ENCODE assay signal across 9 mouse cellular contexts in genomic region chr11:83115138-83115537, GRCm38 (mm10). TPM values are rescaled to one million over a fixed set of nuclear protein-coding genes. Genes with fewer than 3 reads are reported as not detected.
DNase-seq lines count a peak whose midpoint lies in the region; ATAC-seq and TF ChIP-seq lines count a peak whose summit lies in the region.
"Had no signal": no experiment of that assay in that cellular context is flagged by ENCODE, and none has a peak within 500 bp of the region (broad histone marks: within the 10 kb centered on the region; RNA-seq: fewer than 3 reads in every experiment).

No protein-coding gene starts in this region.

- H3K27ac ChIP-seq in forebrain, postnatal 0 days (ENCODE audit: low read depth, low read length) = no peak overlapping the region
- H3K27ac ChIP-seq in forebrain, embryonic 13.5 days = no peak overlapping the region
- no peak overlapping the region for H3K27ac ChIP-seq in lung, embryonic 14.5 days (ENCODE audit: low read depth)
- H3K27ac ChIP-seq in hindbrain, embryonic 14.5 days = no peak overlapping the region
- H3K27ac ChIP-seq: lung, embryonic 15.5 days had no signal

- no peak overlapping the region for H3K4me3 ChIP-seq in forebrain, postnatal 0 days (ENCODE audit: low read depth, low read length)
- H3K4me3 ChIP-seq in forebrain, embryonic 13.5 days = no peak overlapping the region
- H3K4me3 ChIP-seq in lung, embryonic 14.5 days (ENCODE audit: low read depth, low read length) = no peak overlapping the region
- no peak overlapping the region for H3K4me3 ChIP-seq in lung, adult 2 months (replicated peaks; ENCODE audit: extremely low read depth, low read depth, low read length)
- H3K4me3 ChIP-seq in hindbrain, embryonic 14.5 days (replicated peaks; ENCODE audit: low read length) = no peak overlapping the region
- H3K4me3 ChIP-seq: lung, embryonic 15.5 days had no signal

- peak; percentile 1 for DNase-seq in forebrain, postnatal 0 days
- peak; percentile 36 for DNase-seq in lung, embryonic 14.5 days
- no peak for DNase-seq in lung, adult 2 months
- peak; percentile 36 to 63 for DNase-seq in kidney, postnatal 36 days
- peak; percentile 21 to 72 for DNase-seq in spleen, postnatal 10 days (ENCODE audit: low spot score in 2 of 2)
- DNase-seq in hindbrain, embryonic 14.5 days (ENCODE audit: low spot score) = no peak
- no peak for DNase-seq in frontal cortex, postnatal 14 days (ENCODE audit: low spot score in 2 of 2)

- H3K9ac ChIP-seq in forebrain, postnatal 0 days = no peak overlapping the region
- H3K9ac ChIP-seq in forebrain, embryonic 13.5 days = no peak overlapping the region
- H3K9ac ChIP-seq in lung, embryonic 14.5 days = no peak overlapping the region
- H3K9ac ChIP-seq in hindbrain, embryonic 14.5 days = no peak overlapping the region
- H3K9ac ChIP-seq: lung, embryonic 15.5 days had no signal

- TF ChIP-seq POLR2A in lung, adult 2 months (IDR thresholded peaks at IDR 0.05; ENCODE audit: borderline replicate concordance, extremely low read depth, low read depth, low read length) = no peak

- peak; percentile 33 for TF ChIP-seq CTCF in forebrain, postnatal 0 days (IDR thresholded peaks at IDR 0.05; ENCODE audit: low read depth)
- peak; percentile 36 for TF ChIP-seq CTCF in lung, embryonic 14.5 days (IDR thresholded peaks at IDR 0.05; ENCODE audit: low read depth)
- TF ChIP-seq CTCF in lung, adult 2 months (IDR thresholded peaks at IDR 0.05; ENCODE audit: insufficient read depth, low read length) = no peak

- 40% methylated on average over 2 of the region's 2 CpGs for WGBS in forebrain, postnatal 0 days
- WGBS in forebrain, embryonic 13.5 days = 34% methylated on average over 2 of the region's 2 CpGs
- whole genome bisulfite sequencing in lung, embryonic 14.5 days = 23% methylated on average over 2 of the region's 2 CpGs
- 42% methylated on average over 2 of the region's 2 CpGs for WGBS in lung, adult 2 months
- WGBS in hindbrain, embryonic 14.5 days = 48% methylated on average over 2 of the region's 2 CpGs

- no peaks in the 10 kb centered on the region for H3K4me1 ChIP-seq in forebrain, postnatal 0 days (ENCODE audit: insufficient read depth)
- H3K4me1 ChIP-seq in forebrain, embryonic 13.5 days = no peaks in the 10 kb centered on the region
- H3K4me1 ChIP-seq in lung, embryonic 14.5 days (ENCODE audit: insufficient read depth) = no peaks in the 10 kb centered on the region
- H3K4me1 ChIP-seq in lung, adult 2 months (ENCODE audit: control insufficient read depth, insufficient read depth, low read length) = 0 out of 2 replicates have a peak, but pooled peaks cover 2% of the 10 kb centered on the region
- H3K4me1 ChIP-seq in hindbrain, embryonic 14.5 days (replicated peaks; ENCODE audit: control insufficient read depth, insufficient read depth, low read length) = no peaks in the 10 kb centered on the region
- H3K4me1 ChIP-seq: lung, embryonic 15.5 days had no signal

- no peak for ATAC-seq in forebrain, postnatal 0 days
- no peak for ATAC-seq in forebrain, embryonic 13.5 days
- ATAC-seq in lung, embryonic 14.5 days (ENCODE audit: insufficient read depth) = no peak
- no peak for ATAC-seq in hindbrain, embryonic 14.5 days (ENCODE audit: low FRiP score)

- no peaks in the 10 kb centered on the region for H3K27me3 ChIP-seq in forebrain, postnatal 0 days (ENCODE audit: insufficient read depth, low read length)
- H3K27me3 ChIP-seq in forebrain, embryonic 13.5 days = no peaks in the 10 kb centered on the region
- H3K27me3 ChIP-seq in lung, embryonic 14.5 days (ENCODE audit: insufficient read depth, low read length) = no peaks in the 10 kb centered on the region
- no peaks in the 10 kb centered on the region for H3K27me3 ChIP-seq in hindbrain, embryonic 14.5 days (ENCODE audit: control insufficient read depth, insufficient read depth, low read length)
- H3K27me3 ChIP-seq: lung, embryonic 15.5 days had no signal

- no peaks in the 10 kb centered on the region for H3K9me3 ChIP-seq in forebrain, postnatal 0 days (ENCODE audit: low read length)
- no peaks in the 10 kb centered on the region for H3K9me3 ChIP-seq in forebrain, embryonic 13.5 days (replicated peaks)
- H3K9me3 ChIP-seq in lung, embryonic 14.5 days (ENCODE audit: low read depth, low read length) = no peaks in the 10 kb centered on the region
- H3K9me3 ChIP-seq in hindbrain, embryonic 14.5 days (ENCODE audit: control insufficient read depth, low read length) = no peaks in the 10 kb centered on the region
- H3K9me3 ChIP-seq: lung, embryonic 15.5 days had no signal

- no peaks in the 10 kb centered on the region for H3K36me3 ChIP-seq in forebrain, postnatal 0 days (ENCODE audit: insufficient read depth)
- H3K36me3 ChIP-seq in forebrain, embryonic 13.5 days (ENCODE audit: poor library complexity, severe bottlenecking) = no peaks in the 10 kb centered on the region
- no peaks in the 10 kb centered on the region for H3K36me3 ChIP-seq in lung, embryonic 14.5 days (ENCODE audit: insufficient read depth)
- no peaks in the 10 kb centered on the region for H3K36me3 ChIP-seq in hindbrain, embryonic 14.5 days (replicated peaks; ENCODE audit: control insufficient read depth, insufficient read depth)
- H3K36me3 ChIP-seq: lung, embryonic 15.5 days had no signal

- H3K4me2 ChIP-seq in forebrain, postnatal 0 days (ENCODE audit: low read depth) = no peak overlapping the region
- H3K4me2 ChIP-seq in forebrain, embryonic 13.5 days = no peak overlapping the region
- H3K4me2 ChIP-seq in lung, embryonic 14.5 days = no peak overlapping the region
- no peak overlapping the region for H3K4me2 ChIP-seq in hindbrain, embryonic 14.5 days (replicated peaks)
- H3K4me2 ChIP-seq: lung, embryonic 15.5 days had no signal

RNA-seq across cellular contexts. Expression of gene Slfn1, which starts 1.5 kb away (rescaled TPM):
- total RNA-seq in forebrain, postnatal 0 days (2014; rRNA removed) = 0.14 TPM in 1 of 2 replicates, not detected in the other
- 0.08 TPM in 1 of 2 replicates, not detected in the other for polyA plus RNA-seq in forebrain, postnatal 0 days (2015; fragmentation: Nextera tagmentation; extraction: Ambion mirVana)
- not detected in 2 replicates for polyA plus RNA-seq in forebrain, embryonic 13.5 days (2015; fragmentation: Nextera tagmentation; extraction: Ambion mirVana)
- 0.32 and 0.34 TPM in 2 replicates for polyA plus RNA-seq in lung, embryonic 14.5 days (2014; fragmentation: Nextera tagmentation; extraction: Ambion mirVana)
- polyA plus RNA-seq in lung, adult 2 months (2012; rRNA removed) = 1.2 and 4.2 TPM in 2 replicates
- 0.11 TPM in 1 of 2 replicates, not detected in the other for polyA plus RNA-seq in hindbrain, embryonic 14.5 days (2014; fragmentation: Nextera tagmentation; extraction: Ambion mirVana)

RNA-seq across cellular contexts. Expression of gene Slfn2, which starts 50.2 kb away (rescaled TPM):
- total RNA-seq in forebrain, postnatal 0 days (2014; rRNA removed) = 1.8 and 3.5 TPM in 2 replicates
- polyA plus RNA-seq in forebrain, postnatal 0 days (2015; fragmentation: Nextera tagmentation; extraction: Ambion mirVana) = 1.5 and 1.9 TPM in 2 replicates
- polyA plus RNA-seq in forebrain, embryonic 13.5 days (2015; fragmentation: Nextera tagmentation; extraction: Ambion mirVana) = 0.28 and 0.61 TPM in 2 replicates
- 4.7 and 5.8 TPM in 2 replicates for polyA plus RNA-seq in lung, embryonic 14.5 days (2014; fragmentation: Nextera tagmentation; extraction: Ambion mirVana)
- polyA plus RNA-seq in lung, adult 2 months (2012; rRNA removed) = 6.5 and 10.1 TPM in 2 replicates
- 1.3 and 1.4 TPM in 2 replicates for polyA plus RNA-seq in hindbrain, embryonic 14.5 days (2014; fragmentation: Nextera tagmentation; extraction: Ambion mirVana)

RNA-seq across cellular contexts. Expression of gene Slfn4, which starts 59.8 kb away (rescaled TPM):
- 0.05 and 0.08 TPM in 2 replicates for total RNA-seq in forebrain, postnatal 0 days (2014; rRNA removed)
- polyA plus RNA-seq in forebrain, postnatal 0 days (2015; fragmentation: Nextera tagmentation; extraction: Ambion mirVana) = 0.06 TPM in 2 replicates
- not detected in 2 replicates for polyA plus RNA-seq in forebrain, embryonic 13.5 days (2015; fragmentation: Nextera tagmentation; extraction: Ambion mirVana)
- 0.08 TPM in 1 of 2 replicates, not detected in the other for polyA plus RNA-seq in lung, embryonic 14.5 days (2014; fragmentation: Nextera tagmentation; extraction: Ambion mirVana)
- polyA plus RNA-seq in lung, adult 2 months (2012; rRNA removed) = 0.55 and 1.1 TPM in 2 replicates
- polyA plus RNA-seq in hindbrain, embryonic 14.5 days (2014; fragmentation: Nextera tagmentation; extraction: Ambion mirVana) = 0.14 TPM in 1 of 2 replicates, not detected in the other

Comparison
In these comparisons a context has a peak if more than half of its experiments do, and no peak if none do; other contexts are left out.
1. DNase-seq: peak in forebrain, postnatal 0 days (single experiment), lung, embryonic 14.5 days (single experiment), kidney, postnatal 36 days (2 of 2) and spleen, postnatal 10 days (2 of 2); none in lung, adult 2 months (single experiment), hindbrain, embryonic 14.5 days (single experiment) and frontal cortex, postnatal 14 days (0 of 2).